Mouse (Mus musculus): ENCODE results near the gene Sh3tc1. TPM values are rescaled to one million over a fixed set of nuclear protein-coding genes. Genes with fewer than 3 reads are reported as not detected.

Sh3tc1 gene
- polyA plus RNA-seq, 1 experiment from 2014 or later = 2.6 TPM

GRCm38 (mm10) chr5:35770891-35771663, 31.3 kb upstream of the Sh3tc1 start:
- no peak for ATAC-seq
- Histone ChIP-seq H3K9me3 (ENCODE audit: control insufficient read depth, low read length) (no peaks in the 10 kb centered on the region), H3K4me1 (ENCODE audit: control insufficient read depth, insufficient read depth, low read depth, low read length) (peaks cover 11% of the 10 kb centered on the region; the same call in 1 of the 2 replicates), H3K27me3 (replicated peaks; ENCODE audit: control insufficient read depth, insufficient read depth, low read length) (no peaks in the 10 kb centered on the region), H3K9ac (ENCODE audit: low read depth, low read length) (no peak overlapping the region), H3K27ac (ENCODE audit: low read depth, low read length) (no peak overlapping the region), H3K4me3 (ENCODE audit: low read length) (no peak overlapping the region), H3K36me3 (ENCODE audit: control insufficient read depth, insufficient read depth, low read length) (no peaks in the 10 kb centered on the region), H3K4me2 (ENCODE audit: low read length) (no peak overlapping the region)
- WGBS = 53% methylated on average over 14 of the region's 14 CpGs

- H3K36me3 ChIP-seq (ENCODE audit: control insufficient read depth, insufficient read depth, low read length) = no peaks in the 10 kb centered on the region
- H3K4me1 ChIP-seq (ENCODE audit: control insufficient read depth, insufficient read depth, low read depth, low read length) = peaks cover 11% of the 10 kb centered on the region; the same call in 1 of the 2 replicates
- H3K27me3 ChIP-seq (replicated peaks; ENCODE audit: control insufficient read depth, insufficient read depth, low read length) = no peaks in the 10 kb centered on the region
- WGBS = 79% methylated on average over 2 of the region's 2 CpGs
- H3K27ac ChIP-seq (ENCODE audit: low read depth, low read length) = no peak overlapping the region
- H3K4me3 ChIP-seq (ENCODE audit: low read length) = no peak overlapping the region
- ATAC-seq = no peak
- no peak overlapping the region for H3K4me2 ChIP-seq (ENCODE audit: low read length)
- no peak overlapping the region for H3K9ac ChIP-seq (ENCODE audit: low read depth, low read length)
- H3K9me3 ChIP-seq (ENCODE audit: control insufficient read depth, low read length) = no peaks in the 10 kb centered on the region
These were observed 30.5 kb upstream of the Sh3tc1 start for GRCm38 (mm10) chr5:35770246-35770645.

GRCm38 (mm10) chr5:35768997-35769396, 29.2 kb upstream of the Sh3tc1 start:
- Histone ChIP-seq H3K4me3 (ENCODE audit: low read length) (no peak overlapping the region), H3K27me3 (replicated peaks; ENCODE audit: control insufficient read depth, insufficient read depth, low read length) (no peaks in the 10 kb centered on the region), H3K9ac (ENCODE audit: low read depth, low read length) (no peak overlapping the region), H3K4me1 (ENCODE audit: control insufficient read depth, insufficient read depth, low read depth, low read length) (peaks cover 9% of the 10 kb centered on the region; the same call in 1 of the 2 replicates), H3K27ac (ENCODE audit: low read depth, low read length) (no peak overlapping the region), H3K4me2 (ENCODE audit: low read length) (no peak overlapping the region), H3K36me3 (ENCODE audit: control insufficient read depth, insufficient read depth, low read length) (no peaks in the 10 kb centered on the region), H3K9me3 (ENCODE audit: control insufficient read depth, low read length) (no peaks in the 10 kb centered on the region)
- ATAC-seq = no peak
- 85% methylated on average over 7 of the region's 7 CpGs for WGBS

- ATAC-seq = no peak
- peaks cover 4% of the 10 kb centered on the region; the same call in 1 of the 2 replicates for H3K4me1 ChIP-seq (ENCODE audit: control insufficient read depth, insufficient read depth, low read depth, low read length)
- H3K27me3 ChIP-seq (replicated peaks; ENCODE audit: control insufficient read depth, insufficient read depth, low read length) = no peaks in the 10 kb centered on the region
- WGBS = 68% methylated on average over 3 of the region's 3 CpGs
- no peaks in the 10 kb centered on the region for H3K9me3 ChIP-seq (ENCODE audit: control insufficient read depth, low read length)
- no peak overlapping the region for H3K27ac ChIP-seq (ENCODE audit: low read depth, low read length)
- no peak overlapping the region for H3K4me2 ChIP-seq (ENCODE audit: low read length)
- no peak overlapping the region for H3K9ac ChIP-seq (ENCODE audit: low read depth, low read length)
- H3K4me3 ChIP-seq (ENCODE audit: low read length) = no peak overlapping the region
- H3K36me3 ChIP-seq (ENCODE audit: control insufficient read depth, insufficient read depth, low read length) = no peaks in the 10 kb centered on the region
These were observed 28.7 kb upstream of the Sh3tc1 start for GRCm38 (mm10) chr5:35768525-35768924.

- no peaks in the 10 kb centered on the region for H3K9me3 ChIP-seq (ENCODE audit: control insufficient read depth, low read length)
- WGBS = 85% methylated on average over 6 of the region's 6 CpGs
These were observed 26.1 kb upstream of the Sh3tc1 start for GRCm38 (mm10) chr5:35765909-35766308.

GRCm38 (mm10) chr5:35762850-35763249, 23.1 kb upstream of the Sh3tc1 start:
- Histone ChIP-seq H3K4me1 (ENCODE audit: control insufficient read depth, insufficient read depth, low read depth, low read length) (peaks cover 2% of the 10 kb centered on the region; the same call in 1 of the 2 replicates), H3K4me2 (ENCODE audit: low read length) (no peak overlapping the region), H3K9me3 (ENCODE audit: control insufficient read depth, low read length) (no peaks in the 10 kb centered on the region), H3K27me3 (replicated peaks; ENCODE audit: control insufficient read depth, insufficient read depth, low read length) (peaks cover 13% of the 10 kb centered on the region), H3K36me3 (ENCODE audit: control insufficient read depth, insufficient read depth, low read length) (no peaks in the 10 kb centered on the region), H3K4me3 (ENCODE audit: low read length) (no peak overlapping the region), H3K9ac (ENCODE audit: low read depth, low read length) (no peak overlapping the region), H3K27ac (ENCODE audit: low read depth, low read length) (no peak overlapping the region)
- WGBS = 70% methylated on average over 10 of the region's 10 CpGs
- ATAC-seq = no peak

More at GRCm38 (mm10) chr5:35765909-35766308, 26.1 kb upstream of the Sh3tc1 start:
- Histone ChIP-seq H3K27ac (ENCODE audit: low read depth, low read length) (no peak overlapping the region), H3K27me3 (replicated peaks; ENCODE audit: control insufficient read depth, insufficient read depth, low read length) (no peaks in the 10 kb centered on the region), H3K36me3 (ENCODE audit: control insufficient read depth, insufficient read depth, low read length) (no peaks in the 10 kb centered on the region), H3K4me1 (ENCODE audit: control insufficient read depth, insufficient read depth, low read depth, low read length) (no peaks in the 10 kb centered on the region), H3K4me3 (ENCODE audit: low read length) (no peak overlapping the region), H3K9ac (ENCODE audit: low read depth, low read length) (no peak overlapping the region), H3K4me2 (ENCODE audit: low read length) (no peak overlapping the region)
- no peak for ATAC-seq

- no peak overlapping the region for H3K27ac ChIP-seq (ENCODE audit: low read depth, low read length)
- peaks cover 13% of the 10 kb centered on the region for H3K27me3 ChIP-seq (replicated peaks; ENCODE audit: control insufficient read depth, insufficient read depth, low read length)
- no peak overlapping the region for H3K4me3 ChIP-seq (ENCODE audit: low read length)
- H3K36me3 ChIP-seq (ENCODE audit: control insufficient read depth, insufficient read depth, low read length) = no peaks in the 10 kb centered on the region
- no peaks in the 10 kb centered on the region for H3K9me3 ChIP-seq (ENCODE audit: control insufficient read depth, low read length)
- 56% methylated on average over 5 of the region's 5 CpGs for WGBS
- H3K9ac ChIP-seq (ENCODE audit: low read depth, low read length) = no peak overlapping the region
- no peak for ATAC-seq
- H3K4me1 ChIP-seq (ENCODE audit: control insufficient read depth, insufficient read depth, low read depth, low read length) = peaks cover 2% of the 10 kb centered on the region; the same call in 1 of the 2 replicates
- H3K4me2 ChIP-seq (ENCODE audit: low read length) = no peak overlapping the region
These were observed 22.6 kb upstream of the Sh3tc1 start for GRCm38 (mm10) chr5:35762388-35762787.

- WGBS = 80% methylated on average over 5 of the region's 5 CpGs
These were observed 21.5 kb upstream of the Sh3tc1 start for GRCm38 (mm10) chr5:35761323-35761722.

GRCm38 (mm10) chr5:35758081-35759053, 18.6 kb upstream of the Sh3tc1 start:
- H3K4me2 ChIP-seq (ENCODE audit: low read length) = peak overlapping the region; percentile 78
- H3K36me3 ChIP-seq (ENCODE audit: control insufficient read depth, insufficient read depth, low read length) = no peaks in the 10 kb centered on the region
- peaks cover 13% of the 10 kb centered on the region for H3K27me3 ChIP-seq (replicated peaks; ENCODE audit: control insufficient read depth, insufficient read depth, low read length)
- H3K4me3 ChIP-seq (ENCODE audit: low read length) = peak overlapping the region; percentile 61
- H3K4me1 ChIP-seq (ENCODE audit: control insufficient read depth, insufficient read depth, low read depth, low read length) = peaks cover 8% of the 10 kb centered on the region
- no peaks in the 10 kb centered on the region for H3K9me3 ChIP-seq (ENCODE audit: control insufficient read depth, low read length)
- peak overlapping the region; percentile 72 for H3K9ac ChIP-seq (ENCODE audit: low read depth, low read length)
- WGBS = 2% methylated on average over 40 of the region's 40 CpGs
- ATAC-seq = peak; percentile 10
- H3K27ac ChIP-seq (ENCODE audit: low read depth, low read length) = peak overlapping the region; percentile 81

More at GRCm38 (mm10) chr5:35761323-35761722, 21.5 kb upstream of the Sh3tc1 start:
- H3K9ac ChIP-seq (ENCODE audit: low read depth, low read length) = no peak overlapping the region
- H3K4me1 ChIP-seq (ENCODE audit: control insufficient read depth, insufficient read depth, low read depth, low read length) = peaks cover 8% of the 10 kb centered on the region
- H3K27ac ChIP-seq (ENCODE audit: low read depth, low read length) = no peak overlapping the region
- no peak for ATAC-seq
- H3K27me3 ChIP-seq (replicated peaks; ENCODE audit: control insufficient read depth, insufficient read depth, low read length) = peaks cover 13% of the 10 kb centered on the region
- no peak overlapping the region for H3K4me2 ChIP-seq (ENCODE audit: low read length)
- H3K4me3 ChIP-seq (ENCODE audit: low read length) = no peak overlapping the region
- H3K9me3 ChIP-seq (ENCODE audit: control insufficient read depth, low read length) = no peaks in the 10 kb centered on the region
- H3K36me3 ChIP-seq (ENCODE audit: control insufficient read depth, insufficient read depth, low read length) = no peaks in the 10 kb centered on the region
